Mouse (Mus musculus) thymus, adult 2 months (tissue): ENCODE measurements around the gene Pdia5.

ENCODE experiments used
- CTCF ChIP-seq: fragments of 200-500 bp; IDR thresholded peaks from 2 replicates; pipeline ENCODE4 v1.5.1; 2012; ENCODE audit warnings: mild to moderate bottlenecking, control low read depth, low read length, moderate library complexity, borderline replicate concordance; ENCODE audit not compliant: control insufficient read depth, poor library complexity, insufficient read depth; ENCODE audit errors: extremely low read depth
- POLR2A ChIP-seq: fragments of 200-500 bp; IDR thresholded peaks from 2 replicates; pipeline ENCODE4 v1.6.1; 2012; ENCODE audit warnings: mild to moderate bottlenecking, low read length, control low read depth, moderate library complexity; ENCODE audit not compliant: control insufficient read depth, poor library complexity, insufficient read depth; ENCODE audit errors: extremely low read depth

- no peak for TF ChIP-seq CTCF
- TF ChIP-seq POLR2A, result no peak
Measured at GRCm38 (mm10) chr16:35487776-35488175, 2.9 kb downstream of the Pdia5 start.
